Mouse (Mus musculus): ENCODE results near the gene Gabpb1.

The Gabpb1 gene

GRCm38 (mm10) chr2:126593831-126594610 lies 82.1 kb downstream of the Gabpb1 start:
- peak; percentile 41 for DNase-seq (ENCODE audit: low spot score)

- DNase-seq (ENCODE audit: low spot score), result no peak
Observed at GRCm38 (mm10) chr2:126591304-126591703, 84.8 kb downstream of the Gabpb1 start.

GRCm38 (mm10) chr2:126587468-126587867 lies 88.7 kb downstream of the Gabpb1 start:
- no peak for DNase-seq (ENCODE audit: low spot score)

GRCm38 (mm10) chr2:126584621-126585369 lies 91.3 kb downstream of the Gabpb1 start:
- no peak for DNase-seq (ENCODE audit: low spot score)

- DNase-seq (ENCODE audit: low spot score), result no peak
Observed at GRCm38 (mm10) chr2:126583960-126584359, 92.2 kb downstream of the Gabpb1 start.

- DNase-seq (ENCODE audit: low spot score), result no peak
Observed at GRCm38 (mm10) chr2:126579282-126579681, 96.9 kb downstream of the Gabpb1 start.

All from layer of hippocampus, adult 9-10 months (tissue).